Mouse (Mus musculus) embryonic fibroblast, embryonic 13.5 days (primary cell): ENCODE measurements around the gene Olfr1209. TPM values are rescaled to one million over a fixed set of nuclear protein-coding genes. Genes with fewer than 3 reads are reported as not detected.

ENCODE experiments used
- H3K27ac ChIP-seq: 2 replicates; pipeline ENCODE4 v1.5.1; 2012; ENCODE audit warnings: low read length, control low read depth, inconsistent platforms; ENCODE audit not compliant: insufficient read depth
- H3K4me1 ChIP-seq: 2 replicates; pipeline ENCODE4 v1.6.1; 2011; ENCODE audit warnings: low read length; ENCODE audit not compliant: control insufficient read depth, insufficient read depth
- H3K4me3 ChIP-seq: 2 replicates; pipeline ENCODE4 v1.5.1; 2011; ENCODE audit warnings: mild to moderate bottlenecking, control low read depth, low read length; ENCODE audit not compliant: insufficient read depth
- CTCF ChIP-seq: IDR thresholded peaks from 2 replicates; pipeline ENCODE4 v1.5.1; 2011; ENCODE audit warnings: mild to moderate bottlenecking, control low read depth, low read length, moderate library complexity, borderline replicate concordance; ENCODE audit not compliant: insufficient read depth
- POLR2A ChIP-seq: IDR thresholded peaks from 2 replicates; pipeline ENCODE4 v1.6.1; 2011; ENCODE audit warnings: low read depth, mild to moderate bottlenecking, control low read depth, low read length, moderate library complexity
- polyA plus RNA-seq: library from polyadenylated mRNA; stranded (reverse); fragments of >200 nt; gene quantifications from 2 replicates; pipeline ENCODE4 v1.2.4, GENCODE M21; 2011; ENCODE audit warnings: low read depth; ENCODE audit not compliant: missing spikeins, insufficient read length

The Olfr1209 gene
- polyA plus RNA-seq, result not detected in 2 replicates

- no peak within 1 kb of the TSS for H3K4me3 ChIP-seq
- no peaks in the 10 kb centered on the region for H3K4me1 ChIP-seq
- TF ChIP-seq POLR2A, result no peak
- no peak within 1 kb of the TSS for H3K27ac ChIP-seq
Measured at GRCm38 (mm10) chr2:88915057-88915456, at the start of gene Olfr1209. Gene Olfr1209 (minus strand): TSS chr2:88915157.

- no peak within 1 kb of the TSS for H3K27ac ChIP-seq
- H3K4me1 ChIP-seq, result no peaks in the 10 kb centered on the region
- TF ChIP-seq POLR2A, result no peak
- TF ChIP-seq CTCF, result no peak
- H3K4me3 ChIP-seq, result no peak within 1 kb of the TSS
Measured at GRCm38 (mm10) chr2:88953669-88954068, 38.7 kb upstream of the Olfr1209 start, which contains the start of gene Olfr1212. Gene Olfr1212 (plus strand): TSS chr2:88953969.

GRCm38 (mm10) chr2:88938011-88938410, 23.1 kb upstream of the Olfr1209 start, which contains the start of gene Olfr1211:
Gene Olfr1211 (minus strand): TSS chr2:88938111.
- no peaks in the 10 kb centered on the region for H3K4me1 ChIP-seq
- H3K27ac ChIP-seq, result no peak within 1 kb of the TSS
- TF ChIP-seq CTCF (no peak), POLR2A (no peak)
- H3K4me3 ChIP-seq, result no peak within 1 kb of the TSS

DNA sequence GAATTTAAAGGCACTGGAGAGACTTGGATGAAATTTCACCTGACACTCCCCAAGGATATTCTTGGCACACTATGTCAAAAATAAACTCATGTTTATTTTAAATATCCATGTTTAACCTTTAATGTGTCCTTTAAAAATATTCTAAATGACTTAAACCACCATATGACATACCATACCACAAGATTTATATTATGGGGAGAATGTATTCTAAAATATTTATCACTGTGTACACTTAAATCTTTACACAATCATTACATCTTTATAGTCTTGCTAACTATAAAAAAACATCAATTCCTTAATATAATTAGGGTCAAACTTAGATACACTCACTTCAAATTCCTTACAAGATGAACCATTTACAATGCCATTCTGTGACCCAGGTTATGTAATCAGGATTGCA, 12.7 kb downstream of the Olfr1209 start, which contains the start of gene Olfr1208:
TSS of gene Olfr1208 (minus strand) at position 101 of the 400 bp plus-strand sequence.
- Histone ChIP-seq H3K27ac (no peak within 1 kb of the TSS), H3K4me1 (no peaks in the 10 kb centered on the region), H3K4me3 (no peak within 1 kb of the TSS)
- TF ChIP-seq CTCF, result no peak
- TF ChIP-seq POLR2A, result no peak

GRCm38 (mm10) chr2:88862931-88863330, 52.0 kb downstream of the Olfr1209 start, which contains the start of gene Olfr1206:
Gene Olfr1206 (plus strand): TSS chr2:88863231.
- no peak within 1 kb of the TSS for H3K4me3 ChIP-seq
- no peaks in the 10 kb centered on the region for H3K4me1 ChIP-seq
- no peak for TF ChIP-seq CTCF
- no peak for TF ChIP-seq POLR2A
- H3K27ac ChIP-seq, result no peak within 1 kb of the TSS

Other genes starting within 250 kb of the Olfr1209 start
- gene Olfr1193, start 239.5 kb downstream of the Olfr1209 start, polyA plus RNA-seq, result not detected in 2 replicates
- not detected in 2 replicates for gene Olfr1195, start 226.0 kb downstream of the Olfr1209 start, polyA plus RNA-seq
- gene Olfr1196, start 210.6 kb downstream of the Olfr1209 start, polyA plus RNA-seq, result not detected in 2 replicates
- gene Olfr1197, start 182.8 kb downstream of the Olfr1209 start, polyA plus RNA-seq, result not detected in 2 replicates
- gene Olfr1198, start 163.8 kb downstream of the Olfr1209 start, polyA plus RNA-seq, result not detected in 2 replicates
- gene Olfr1199, start 154.7 kb downstream of the Olfr1209 start, polyA plus RNA-seq, result not detected in 2 replicates
- not detected in 2 replicates for gene Olfr1200, start 144.7 kb downstream of the Olfr1209 start, polyA plus RNA-seq
- gene Olfr1201, start 122.1 kb downstream of the Olfr1209 start, polyA plus RNA-seq, result not detected in 2 replicates
- gene Olfr1202, start 100.7 kb downstream of the Olfr1209 start, polyA plus RNA-seq, result not detected in 2 replicates
- gene Olfr1205, start 85.4 kb downstream of the Olfr1209 start, polyA plus RNA-seq, result not detected in 2 replicates
- not detected in 2 replicates for gene Olfr1204, start 65.9 kb downstream of the Olfr1209 start, polyA plus RNA-seq
- not detected in 2 replicates for gene Olfr1206, start 51.9 kb downstream of the Olfr1209 start, polyA plus RNA-seq
- gene Olfr1208, start 12.8 kb downstream of the Olfr1209 start, polyA plus RNA-seq, result not detected in 2 replicates
- gene Olfr1211, start 23.0 kb upstream of the Olfr1209 start, polyA plus RNA-seq, result not detected in 2 replicates
- gene Olfr1212, start 38.8 kb upstream of the Olfr1209 start, polyA plus RNA-seq, result not detected in 2 replicates
- not detected in 2 replicates for gene Gm13762, start 65.1 kb upstream of the Olfr1209 start, polyA plus RNA-seq
- gene Olfr1214, start 77.5 kb upstream of the Olfr1209 start, polyA plus RNA-seq, result not detected in 2 replicates
- gene Olfr1215, start 91.8 kb upstream of the Olfr1209 start, polyA plus RNA-seq, result not detected in 2 replicates
- gene Olfr1216, start 103.2 kb upstream of the Olfr1209 start, polyA plus RNA-seq, result not detected in 2 replicates
- not detected in 2 replicates for gene Olfr1217, start 116.9 kb upstream of the Olfr1209 start, polyA plus RNA-seq
- not detected in 2 replicates for gene Olfr1218, start 146.0 kb upstream of the Olfr1209 start, polyA plus RNA-seq
- not detected in 2 replicates for gene Olfr1219, start 168.4 kb upstream of the Olfr1209 start, polyA plus RNA-seq
- gene Olfr1220, start 191.7 kb upstream of the Olfr1209 start, polyA plus RNA-seq, result not detected in 2 replicates
- not detected in 2 replicates for gene Olfr1221, start 202.1 kb upstream of the Olfr1209 start, polyA plus RNA-seq
- not detected in 2 replicates for gene Olfr1222, start 217.9 kb upstream of the Olfr1209 start, polyA plus RNA-seq
- not detected in 2 replicates for gene Olfr1223, start 236.4 kb upstream of the Olfr1209 start, polyA plus RNA-seq
- not detected in 2 replicates for gene Olfr1224-ps1, start 248.9 kb upstream of the Olfr1209 start, polyA plus RNA-seq